Mouse (Mus musculus) neural tube, embryonic 11.5 days (tissue): ENCODE results near the gene Camta2. TPM values are rescaled to one million over a fixed set of nuclear protein-coding genes. Genes with fewer than 3 reads are reported as not detected.

Experiments
- ATAC-seq: fragments of 200-750 bp; cut with Nextera tagmentation; 2 replicates; pipeline ENCODE4 v1.8.0; 2017; ENCODE audit warnings: moderate number of reproducible peaks, mild to moderate bottlenecking, moderate TSS enrichment, moderate library complexity; ENCODE audit not compliant: insufficient read depth, low FRiP score, low TSS enrichment
- DNase-seq: peaks from one replicate; pipeline ENCODE4 v3.0.0-alpha.2; 2015; ENCODE audit warnings: low spot score
- H3K27ac ChIP-seq: fragments of 300-500 bp; sonication (generic); 2 replicates; pipeline ENCODE4 v1.5.1; 2014; ENCODE audit warnings: low read depth, mild to moderate bottlenecking, low read length
- H3K27me3 ChIP-seq: fragments of 300-500 bp; sonication (generic); 2 replicates; pipeline ENCODE4 v1.6.1; 2014; ENCODE audit warnings: mild to moderate bottlenecking, low read length, mixed read lengths; ENCODE audit not compliant: control insufficient read depth, insufficient read depth
- H3K36me3 ChIP-seq: fragments of 300-500 bp; sonication (generic); 2 replicates; pipeline ENCODE4 v1.6.1; 2014; ENCODE audit warnings: mild to moderate bottlenecking, low read length, moderate library complexity, mixed read lengths; ENCODE audit not compliant: control insufficient read depth, insufficient read depth
- H3K4me1 ChIP-seq: fragments of 300-500 bp; sonication (generic); 2 replicates; pipeline ENCODE4 v1.6.1; 2014; ENCODE audit warnings: low read length, mixed read lengths; ENCODE audit not compliant: control insufficient read depth, insufficient read depth
- H3K4me2 ChIP-seq: fragments of 300-500 bp; sonication (generic); 2 replicates; pipeline ENCODE4 v1.6.1; 2014; ENCODE audit warnings: low read depth, mild to moderate bottlenecking, moderate library complexity
- H3K4me3 ChIP-seq: fragments of 300-500 bp; sonication (generic); 2 replicates; pipeline ENCODE4 v1.5.1; 2014; ENCODE audit warnings: low read depth, low read length
- H3K9ac ChIP-seq: fragments of 300-500 bp; sonication (generic); 2 replicates; pipeline ENCODE4 v1.6.1; 2014; ENCODE audit warnings: mild to moderate bottlenecking, low read length
- H3K9me3 ChIP-seq: fragments of 300-500 bp; sonication (generic); 2 replicates; pipeline ENCODE4 v1.6.1; 2016; ENCODE audit warnings: low read length; ENCODE audit not compliant: control insufficient read depth
- WGBS: fragments of 180-500 bp; shearing (Covaris S2); extraction: QIAGEN DNeasy Blood & Tissue Kit; methylation state at CpG from one replicate; pipeline ENCODE4 v1.1.7; 2014; 5-methylcytosine and 5-hydroxymethylcytosine counted together
- polyA plus RNA-seq: library from polyadenylated mRNA; unstranded; fragments of >200 nt; fragmentation: Nextera tagmentation; extraction: Ambion mirVana; gene quantifications from 2 replicates; pipeline ENCODE4 v1.2.1, GENCODE M21; 2014

Camta2 gene
- polyA plus RNA-seq, 1 experiment from 2014 or later: 10.7 TPM

DNA sequence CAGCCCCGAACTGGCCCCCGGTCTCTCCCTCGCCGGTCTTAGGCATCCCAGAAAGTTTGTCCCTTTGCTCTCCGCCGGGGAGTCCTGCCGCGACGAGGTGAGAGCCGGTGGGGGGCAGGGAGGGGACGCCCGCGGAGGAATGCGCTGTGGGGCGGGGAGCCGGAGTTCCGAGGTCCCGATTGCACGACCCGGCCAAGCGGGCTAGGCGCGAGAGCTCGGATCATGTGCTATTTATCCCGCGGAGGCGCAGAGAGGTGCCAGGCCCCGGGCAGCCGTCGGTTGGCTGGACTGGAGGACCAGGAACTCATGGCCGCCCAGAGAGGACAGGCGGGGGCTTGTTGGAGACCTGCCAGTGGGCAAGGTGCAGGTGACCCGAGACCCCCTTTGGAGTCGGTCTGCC lies 12.7 kb upstream of the Camta2 start:
- peaks cover 14% of the 10 kb centered on the region for H3K4me1 ChIP-seq
- 0% methylated on average over 28 of the region's 34 CpGs for WGBS

DNA sequence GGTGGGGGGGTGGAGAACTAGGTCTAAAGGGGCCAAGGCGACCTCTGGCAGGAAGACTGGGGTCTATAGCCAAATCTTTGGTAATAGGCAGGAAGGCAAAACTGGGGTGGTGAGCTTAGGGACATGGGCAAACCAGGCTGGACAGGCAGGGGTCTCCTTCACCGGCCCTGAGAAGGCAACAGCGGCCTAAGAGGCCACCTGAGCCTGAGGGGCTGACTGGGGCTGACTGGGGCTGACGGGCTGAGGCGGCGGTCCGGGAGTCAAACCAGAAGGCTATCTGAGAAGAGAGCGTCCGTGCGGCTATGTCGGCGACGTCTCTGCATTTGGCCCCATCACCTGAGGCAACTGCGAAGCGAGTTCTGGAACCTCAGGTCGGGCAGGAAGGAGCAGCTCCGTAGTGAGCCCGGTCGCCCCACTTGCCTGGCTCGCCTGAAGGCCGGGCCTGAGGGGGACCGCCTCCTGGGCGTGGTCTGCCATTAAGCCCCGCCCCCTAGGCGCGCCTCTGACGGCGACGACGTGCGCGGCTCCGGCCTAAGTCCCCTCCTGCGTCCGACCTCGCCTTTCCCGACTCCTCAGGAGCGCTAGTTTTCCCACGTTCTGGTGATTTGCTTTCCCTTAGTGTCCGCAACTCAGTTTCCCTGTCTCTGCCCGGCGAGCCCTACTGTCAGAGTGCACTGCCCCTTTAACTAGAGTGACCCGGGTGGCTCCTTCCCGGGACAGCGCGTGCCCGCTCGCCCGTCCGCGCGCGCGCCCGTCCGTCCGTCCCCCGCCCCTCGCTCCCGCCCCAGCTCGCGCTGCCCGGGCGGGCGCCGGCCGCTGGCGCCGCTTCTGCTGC lies 12.0 kb upstream of the Camta2 start, which contains the start of the genes Inca1 and Kif1c:
Gene Inca1 (minus strand): TSS at position 434 of the 835 bp plus-strand sequence.
Gene Kif1c (plus strand): TSS at position 827 of the 835 bp plus-strand sequence.
- Histone ChIP-seq H3K9me3 (no peaks in the 10 kb centered on the region), H3K4me2 (peak within 1 kb of the TSS; percentile 71), H3K27ac (peak within 1 kb of the TSS; percentile 79), H3K9ac (peak within 1 kb of the TSS; percentile 92), H3K4me1 (peaks cover 14% of the 10 kb centered on the region), H3K4me3 (peak within 1 kb of the TSS; percentile 94), H3K27me3 (no peaks in the 10 kb centered on the region), H3K36me3 (no peaks in the 10 kb centered on the region)
- WGBS: 1% methylated on average over 41 of the region's 69 CpGs
- DNase-seq: peak; percentile 94
- peak; percentile 91 for ATAC-seq

More for the DNA sequence above, 12.7 kb upstream of the Camta2 start:
- peak overlapping the region; percentile 94 for H3K4me3 ChIP-seq
- DNase-seq: peak; percentile 51
- H3K4me2 ChIP-seq: peak overlapping the region; percentile 71
- no peaks in the 10 kb centered on the region for H3K9me3 ChIP-seq
- 0 out of 2 replicates have a peak, but pooled peaks cover 2% of the 10 kb centered on the region for H3K36me3 ChIP-seq
- H3K9ac ChIP-seq: peak overlapping the region; percentile 92
- peak; percentile 45; the same call in 1 of the 2 replicates for ATAC-seq
- peak overlapping the region; percentile 79 for H3K27ac ChIP-seq
- H3K27me3 ChIP-seq: no peaks in the 10 kb centered on the region

GRCm38 (mm10) chr11:70699051-70699450 lies 11.1 kb upstream of the Camta2 start:
- ATAC-seq: no peak

GRCm38 (mm10) chr11:70697376-70697775 lies 9.5 kb upstream of the Camta2 start:
- H3K27me3 ChIP-seq: no peaks in the 10 kb centered on the region
- no peaks in the 10 kb centered on the region for H3K9me3 ChIP-seq
- WGBS: 80% methylated on average over 3 of the region's 3 CpGs
- H3K36me3 ChIP-seq: no peaks in the 10 kb centered on the region
- no peak overlapping the region for H3K9ac ChIP-seq
- no peak overlapping the region for H3K27ac ChIP-seq
- H3K4me3 ChIP-seq: no peak overlapping the region
- ATAC-seq: no peak
- DNase-seq: no peak
- no peak overlapping the region for H3K4me2 ChIP-seq
- peaks cover 13% of the 10 kb centered on the region for H3K4me1 ChIP-seq

More at GRCm38 (mm10) chr11:70699051-70699450, 11.1 kb upstream of the Camta2 start:
- H3K9me3 ChIP-seq: no peaks in the 10 kb centered on the region
- no peaks in the 10 kb centered on the region for H3K27me3 ChIP-seq
- 68% methylated on average over 2 of the region's 2 CpGs for WGBS
- no peaks in the 10 kb centered on the region for H3K36me3 ChIP-seq
- no peak overlapping the region for H3K4me3 ChIP-seq
- no peak overlapping the region for H3K9ac ChIP-seq
- H3K4me1 ChIP-seq: peaks cover 14% of the 10 kb centered on the region
- DNase-seq: no peak
- no peak overlapping the region for H3K4me2 ChIP-seq
- no peak overlapping the region for H3K27ac ChIP-seq

GRCm38 (mm10) chr11:70693504-70693903 lies 5.6 kb upstream of the Camta2 start:
- no peak overlapping the region for H3K27ac ChIP-seq
- DNase-seq: no peak
- peaks cover 4% of the 10 kb centered on the region for H3K4me1 ChIP-seq
- H3K27me3 ChIP-seq: no peaks in the 10 kb centered on the region
- H3K9me3 ChIP-seq: no peaks in the 10 kb centered on the region
- no peak for ATAC-seq
- no peak overlapping the region for H3K4me3 ChIP-seq
- 74% methylated on average over 3 of the region's 3 CpGs for WGBS
- no peaks in the 10 kb centered on the region for H3K36me3 ChIP-seq
- no peak overlapping the region for H3K4me2 ChIP-seq
- no peak overlapping the region for H3K9ac ChIP-seq

DNA sequence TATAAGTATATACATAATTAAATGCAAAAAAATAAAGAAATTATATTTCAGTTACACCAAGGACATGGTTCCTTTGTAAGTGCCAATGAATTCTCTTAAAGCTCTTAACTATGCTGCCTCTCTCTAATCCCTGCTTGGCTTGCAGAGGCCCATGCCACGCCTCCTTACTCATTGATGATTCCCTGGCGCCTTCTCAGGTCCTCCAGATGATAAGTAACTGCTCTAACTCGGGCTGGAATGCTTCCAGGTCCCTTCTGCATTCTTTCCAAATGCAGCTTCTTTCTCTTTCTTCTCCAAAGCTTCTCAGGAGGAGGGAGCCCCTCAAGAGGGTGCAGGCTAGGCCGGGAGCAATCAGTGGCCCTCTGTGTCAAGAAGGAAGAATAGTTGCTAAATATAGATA lies 1.7 kb upstream of the Camta2 start:
- Histone ChIP-seq H3K4me3 (no peak overlapping the region), H3K4me2 (no peak overlapping the region), H3K27me3 (no peaks in the 10 kb centered on the region)

GRCm38 (mm10) chr11:70688372-70688771 lies 467 bp upstream of the Camta2 start:
- 10% methylated on average over 8 of the region's 8 CpGs for WGBS
- Histone ChIP-seq H3K4me3 (peak overlapping the region; percentile 85), H3K9ac (peak overlapping the region; percentile 70), H3K4me2 (peak overlapping the region; percentile 87), H3K9me3 (no peaks in the 10 kb centered on the region), H3K4me1 (peaks cover 12% of the 10 kb centered on the region), H3K27ac (no peak overlapping the region), H3K36me3 (no peaks in the 10 kb centered on the region), H3K27me3 (no peaks in the 10 kb centered on the region)
- DNase-seq (no peak), ATAC-seq (no peak)

More for the DNA sequence above, 1.7 kb upstream of the Camta2 start:
- no peaks in the 10 kb centered on the region for H3K9me3 ChIP-seq
- WGBS: 66% methylated on average over 4 of the region's 4 CpGs
- H3K4me1 ChIP-seq: peaks cover 12% of the 10 kb centered on the region
- ATAC-seq: no peak
- no peak overlapping the region for H3K9ac ChIP-seq
- DNase-seq: no peak
- H3K27ac ChIP-seq: no peak overlapping the region
- no peaks in the 10 kb centered on the region for H3K36me3 ChIP-seq

GRCm38 (mm10) chr11:70686901-70687566 lies 871 bp downstream of the Camta2 start:
- DNase-seq: peak; percentile 45
- H3K4me1 ChIP-seq: peaks cover 15% of the 10 kb centered on the region
- H3K4me3 ChIP-seq: peak overlapping the region; percentile 85
- peak overlapping the region; percentile 70 for H3K9ac ChIP-seq
- peak overlapping the region; percentile 46 for H3K27ac ChIP-seq
- 2% methylated on average over 16 of the region's 16 CpGs for WGBS
- ATAC-seq: peak; percentile 36; the same call in 1 of the 2 replicates
- H3K4me2 ChIP-seq: peak overlapping the region; percentile 87
- H3K27me3 ChIP-seq: no peaks in the 10 kb centered on the region
- H3K36me3 ChIP-seq: no peaks in the 10 kb centered on the region
- H3K9me3 ChIP-seq: no peaks in the 10 kb centered on the region
